Mouse (Mus musculus) gastrocnemius, postnatal 4 days (tissue): ENCODE measurements around the gene Fkbp3. TPM values are rescaled to one million over a fixed set of nuclear protein-coding genes. Genes with fewer than 3 reads are reported as not detected.
A peak's percentile ranks its signal among the peaks of the same experiment; 100 is the strongest.
"Not testable (repeated sequence)": the region's sequence is repeated elsewhere in the genome, so short reads cannot be mapped to it uniquely, and the experiment has no call there.

ENCODE experiments used
- DNase-seq, 2 experiments: peaks; one replicate each; pipeline ENCODE4 v3.0.0; 2021 to 2022; ENCODE audit warnings: low spot score in 2 of 2, mixed read lengths in 2 of 2
- long read RNA-seq, 2 experiments: library from polyadenylated mRNA; stranded (forward); transcript quantifications; one replicate each; pipeline ENCODE4 v2.0.0; 2021
- total RNA-seq, 2 experiments: library from RNA; stranded (reverse); gene quantifications; 2 replicates each; pipeline ENCODE4 v1.2.3; 2021

Fkbp3 gene
- 100 to 1,000 TPM; 223 to 228 TPM for total RNA-seq
- long read RNA-seq, experiment 1, transcript Fkbp3-201 (7 exons, 1,022 nt): major isoform, 270 of 275 reads
- long read RNA-seq, experiment 1, partial matches to known transcripts: 0 of 275 reads
- long read RNA-seq, experiment 1, other reads (novel, unspliced or antisense): 5 of 275 reads
- long read RNA-seq, experiment 2, transcript Fkbp3-201 (7 exons, 1,022 nt): major isoform, 204 of 213 reads
- long read RNA-seq, experiment 2, partial matches to known transcripts: 2 of 213 reads
- long read RNA-seq, experiment 2, other reads (novel, unspliced or antisense): 6 of 213 reads

- DNase-seq: peak; percentile 96 to 97
Observed at GRCm38 (mm10) chr12:65073611-65074178, at the start of gene Fkbp3. Fkbp3 (minus strand) TSS chr12:65074007.

GRCm38 (mm10) chr12:65119451-65119850, 45.6 kb upstream of the Fkbp3 start:
- DNase-seq: no peak

- no peak for DNase-seq
Observed at GRCm38 (mm10) chr12:65118968-65119367, 45.2 kb upstream of the Fkbp3 start.

- DNase-seq: not testable (repeated sequence)
Observed at GRCm38 (mm10) chr12:65114978-65115377, 41.2 kb upstream of the Fkbp3 start.

GRCm38 (mm10) chr12:65113925-65114324, 40.1 kb upstream of the Fkbp3 start:
- no peak for DNase-seq

GRCm38 (mm10) chr12:65112811-65113210, 39.0 kb upstream of the Fkbp3 start:
- no peak for DNase-seq

GRCm38 (mm10) chr12:65111503-65111902, 37.7 kb upstream of the Fkbp3 start:
- no peak for DNase-seq

- DNase-seq: no peak
Observed at GRCm38 (mm10) chr12:65108746-65109145, 34.9 kb upstream of the Fkbp3 start.

- DNase-seq: no peak
Observed at GRCm38 (mm10) chr12:65076906-65077305, 3.1 kb upstream of the Fkbp3 start.

GRCm38 (mm10) chr12:65075733-65076310, 2.0 kb upstream of the Fkbp3 start:
- DNase-seq: peak in 1 of 2 experiments; percentile 19

GRCm38 (mm10) chr12:65075085-65075732, 1.4 kb upstream of the Fkbp3 start, which contains the start of gene Fancm:
Fancm (plus strand) TSS chr12:65075603.
- DNase-seq: peak; percentile 76 to 88

- DNase-seq: no peak
Observed at GRCm38 (mm10) chr12:65074651-65075050, 844 bp upstream of the Fkbp3 start.

- DNase-seq: no peak
Observed at GRCm38 (mm10) chr12:65072911-65073610, 746 bp downstream of the Fkbp3 start.

- DNase-seq: no peak
Observed at GRCm38 (mm10) chr12:65068409-65068808, 5.4 kb downstream of the Fkbp3 start.

GRCm38 (mm10) chr12:65066234-65066633, 7.6 kb downstream of the Fkbp3 start:
- no peak for DNase-seq

GRCm38 (mm10) chr12:65065241-65065640, 8.6 kb downstream of the Fkbp3 start:
- DNase-seq: no peak

- no peak for DNase-seq
Observed at GRCm38 (mm10) chr12:65061082-65061481, 12.7 kb downstream of the Fkbp3 start.

- no peak for DNase-seq
Observed at GRCm38 (mm10) chr12:65058203-65058602, 15.6 kb downstream of the Fkbp3 start.

- no peak for DNase-seq
Observed at GRCm38 (mm10) chr12:65048799-65049198, 25.0 kb downstream of the Fkbp3 start.

GRCm38 (mm10) chr12:65037546-65037937, 36.3 kb downstream of the Fkbp3 start:
- DNase-seq: no peak

GRCm38 (mm10) chr12:65036892-65037545, 36.8 kb downstream of the Fkbp3 start:
- DNase-seq: no peak
